Mouse (Mus musculus): ENCODE measurements around the gene Cpn2. TPM values are rescaled to one million over a fixed set of nuclear protein-coding genes. Genes with fewer than 3 reads are reported as not detected.

The Cpn2 gene
- polyA plus RNA-seq, 1 experiment from 2014 or later = not detected

DNA sequence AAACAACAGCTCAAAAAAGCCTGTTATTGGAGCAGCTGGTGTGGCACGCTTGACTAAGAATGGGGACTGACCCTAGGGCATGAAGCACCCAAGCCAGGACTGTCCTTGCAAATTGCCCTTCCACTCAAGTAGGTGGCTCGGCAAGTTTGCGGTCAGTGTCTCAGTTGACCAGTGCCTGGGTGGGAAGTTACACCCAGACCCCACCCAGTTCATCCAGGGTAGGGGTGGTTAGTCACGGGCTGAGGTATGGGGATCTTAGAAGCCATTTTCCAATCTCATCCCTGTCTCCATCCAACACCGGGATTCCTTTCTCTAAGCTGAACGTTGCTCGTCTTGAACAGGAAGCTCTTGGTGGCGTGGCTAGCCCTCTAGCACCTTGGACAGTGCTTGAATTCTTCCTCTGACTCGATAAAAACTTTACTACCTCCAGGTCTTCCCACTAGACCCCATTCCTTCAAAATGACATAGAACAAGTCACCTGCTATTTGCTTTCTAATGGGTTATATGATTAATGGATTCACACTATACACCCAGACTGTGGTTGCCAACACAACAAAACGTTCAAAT, 32.5 kb upstream of the Cpn2 start:
- WGBS = 58% methylated on average over 10 of the region's 10 CpGs
- no peak for TF ChIP-seq CTCF (IDR thresholded peaks at IDR 0.05; ENCODE audit: low read depth)
- Histone ChIP-seq H3K27me3 (ENCODE audit: insufficient read depth, low read length) (no peaks in the 10 kb centered on the region), H3K36me3 (ENCODE audit: insufficient read depth, low read length) (no peaks in the 10 kb centered on the region), H3K9me3 (replicated peaks; ENCODE audit: low read length) (no peaks in the 10 kb centered on the region), H3K4me2 (ENCODE audit: low read length) (no peak overlapping the region), H3K4me1 (replicated peaks; ENCODE audit: insufficient read depth, low read length) (no peaks in the 10 kb centered on the region), H3K4me3 (replicated peaks; ENCODE audit: low read depth, low read length) (no peak overlapping the region), H3K9ac (ENCODE audit: low read depth, low read length) (no peak overlapping the region), H3K27ac (no peak overlapping the region)
- no peak for DNase-seq (ENCODE audit: low spot score)
- ATAC-seq (replicated peaks; ENCODE audit: low FRiP score, low read depth) = no peak

GRCm38 (mm10) chr16:30297450-30297849, 30.2 kb upstream of the Cpn2 start:
- H3K27ac ChIP-seq = no peak overlapping the region
- H3K9me3 ChIP-seq (replicated peaks; ENCODE audit: low read length) = no peaks in the 10 kb centered on the region
- no peak for TF ChIP-seq CTCF (IDR thresholded peaks at IDR 0.05; ENCODE audit: low read depth)
- ATAC-seq (replicated peaks; ENCODE audit: low FRiP score, low read depth) (no peak), DNase-seq (ENCODE audit: low spot score) (no peak)
- no peak overlapping the region for H3K4me2 ChIP-seq (ENCODE audit: low read length)
- no peak overlapping the region for H3K9ac ChIP-seq (ENCODE audit: low read depth, low read length)
- no peaks in the 10 kb centered on the region for H3K36me3 ChIP-seq (ENCODE audit: insufficient read depth, low read length)
- no peak overlapping the region for H3K4me3 ChIP-seq (replicated peaks; ENCODE audit: low read depth, low read length)
- H3K27me3 ChIP-seq (ENCODE audit: insufficient read depth, low read length) = no peaks in the 10 kb centered on the region
- 82% methylated on average over 7 of the region's 7 CpGs for WGBS
- no peaks in the 10 kb centered on the region for H3K4me1 ChIP-seq (replicated peaks; ENCODE audit: insufficient read depth, low read length)

DNA sequence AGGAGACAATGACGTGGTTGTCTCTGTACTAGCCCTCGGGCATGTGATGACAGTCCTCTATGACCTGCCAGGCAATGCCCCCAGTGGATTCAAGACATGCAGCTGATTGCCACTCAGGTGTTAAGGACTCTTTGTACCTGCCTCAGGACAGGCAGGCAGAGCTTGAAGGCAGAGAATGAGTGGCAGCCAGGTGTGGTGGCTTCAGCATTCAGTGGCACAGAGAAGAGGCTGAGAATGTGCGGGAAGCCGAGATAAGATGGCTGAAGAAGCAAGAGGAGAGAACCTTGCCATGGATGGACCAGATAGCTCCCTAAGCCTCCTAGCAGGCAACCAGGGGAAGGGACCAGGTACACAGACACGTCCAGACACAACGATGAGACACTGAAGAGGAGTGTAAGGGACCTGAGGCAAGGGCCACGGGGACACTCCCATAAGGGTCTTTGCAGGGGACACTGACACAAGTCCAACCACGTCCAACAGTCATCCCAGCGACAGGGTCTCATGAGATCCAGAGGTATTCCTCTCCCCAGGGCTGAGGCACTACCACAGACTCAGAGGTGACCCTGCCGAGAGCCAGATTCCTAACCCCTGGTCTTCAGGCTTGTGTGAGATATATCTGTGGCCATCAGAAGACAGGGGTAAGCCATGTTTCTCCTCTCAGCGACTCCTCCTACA, 29.4 kb upstream of the Cpn2 start:
- Histone ChIP-seq H3K4me1 (replicated peaks; ENCODE audit: insufficient read depth, low read length) (no peaks in the 10 kb centered on the region), H3K9ac (ENCODE audit: low read depth, low read length) (no peak overlapping the region), H3K27ac (no peak overlapping the region), H3K27me3 (ENCODE audit: insufficient read depth, low read length) (no peaks in the 10 kb centered on the region), H3K9me3 (replicated peaks; ENCODE audit: low read length) (no peaks in the 10 kb centered on the region), H3K36me3 (ENCODE audit: insufficient read depth, low read length) (no peaks in the 10 kb centered on the region), H3K4me3 (replicated peaks; ENCODE audit: low read depth, low read length) (no peak overlapping the region), H3K4me2 (ENCODE audit: low read length) (no peak overlapping the region)
- DNase-seq (ENCODE audit: low spot score) (no peak), ATAC-seq (replicated peaks; ENCODE audit: low FRiP score, low read depth) (no peak)
- no peak for TF ChIP-seq CTCF (IDR thresholded peaks at IDR 0.05; ENCODE audit: low read depth)
- 83% methylated on average over 11 of the region's 11 CpGs for WGBS

GRCm38 (mm10) chr16:30295106-30295505, 27.8 kb upstream of the Cpn2 start:
- no peak for TF ChIP-seq CTCF (IDR thresholded peaks at IDR 0.05; ENCODE audit: low read depth)
- no peak overlapping the region for H3K27ac ChIP-seq
- H3K9ac ChIP-seq (ENCODE audit: low read depth, low read length) = no peak overlapping the region
- H3K4me3 ChIP-seq (replicated peaks; ENCODE audit: low read depth, low read length) = no peak overlapping the region
- H3K4me1 ChIP-seq (replicated peaks; ENCODE audit: insufficient read depth, low read length) = 0 out of 2 replicates have a peak, but pooled peaks cover 2% of the 10 kb centered on the region
- no peaks in the 10 kb centered on the region for H3K9me3 ChIP-seq (replicated peaks; ENCODE audit: low read length)
- H3K36me3 ChIP-seq (ENCODE audit: insufficient read depth, low read length) = no peaks in the 10 kb centered on the region
- ATAC-seq (replicated peaks; ENCODE audit: low FRiP score, low read depth) (no peak), DNase-seq (ENCODE audit: low spot score) (no peak)
- no peak overlapping the region for H3K4me2 ChIP-seq (ENCODE audit: low read length)
- WGBS = 88% methylated on average over 7 of the region's 7 CpGs
- H3K27me3 ChIP-seq (ENCODE audit: insufficient read depth, low read length) = no peaks in the 10 kb centered on the region

GRCm38 (mm10) chr16:30290436-30290835, 23.1 kb upstream of the Cpn2 start:
- Histone ChIP-seq H3K36me3 (ENCODE audit: insufficient read depth, low read length) (no peaks in the 10 kb centered on the region), H3K27ac (no peak overlapping the region), H3K4me1 (replicated peaks; ENCODE audit: insufficient read depth, low read length) (0 out of 2 replicates have a peak, but pooled peaks cover 2% of the 10 kb centered on the region), H3K9ac (ENCODE audit: low read depth, low read length) (no peak overlapping the region), H3K4me3 (replicated peaks; ENCODE audit: low read depth, low read length) (no peak overlapping the region), H3K9me3 (replicated peaks; ENCODE audit: low read length) (no peaks in the 10 kb centered on the region), H3K4me2 (ENCODE audit: low read length) (no peak overlapping the region), H3K27me3 (ENCODE audit: insufficient read depth, low read length) (no peaks in the 10 kb centered on the region)
- DNase-seq (ENCODE audit: low spot score) (peak; percentile 59), ATAC-seq (replicated peaks; ENCODE audit: low FRiP score, low read depth) (peak; percentile 49; the same call in 1 of the 2 replicates)
- 46% methylated on average over 6 of the region's 6 CpGs for WGBS
- TF ChIP-seq CTCF (IDR thresholded peaks at IDR 0.05; ENCODE audit: low read depth) = no peak

DNA sequence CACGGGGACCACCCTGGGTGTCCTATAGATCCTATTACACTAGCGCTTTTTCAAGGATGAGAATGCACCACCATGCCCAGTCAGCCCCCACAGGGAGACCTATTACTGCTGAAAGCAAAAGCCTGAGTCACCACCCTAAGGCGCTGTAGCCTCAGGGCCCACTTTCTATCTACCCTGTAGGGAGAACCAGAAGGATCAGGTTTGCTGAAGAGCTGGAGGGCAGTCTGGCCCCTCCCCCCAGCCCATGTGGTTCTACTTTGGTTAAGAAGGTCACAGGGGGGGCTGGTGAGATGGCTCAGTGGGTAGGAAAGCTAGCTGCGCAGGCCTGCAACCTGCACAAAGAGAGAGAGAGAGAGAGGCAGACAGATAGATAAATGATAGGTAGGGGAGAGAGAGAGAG, 18.4 kb upstream of the Cpn2 start:
- ATAC-seq (replicated peaks; ENCODE audit: low FRiP score, low read depth) = no peak
- H3K9me3 ChIP-seq (replicated peaks; ENCODE audit: low read length) = no peaks in the 10 kb centered on the region
- TF ChIP-seq CTCF (IDR thresholded peaks at IDR 0.05; ENCODE audit: low read depth) = no peak
- 73% methylated on average over 4 of the region's 4 CpGs for WGBS
- peaks cover 11% of the 10 kb centered on the region; the same call in 1 of the 2 replicates for H3K4me1 ChIP-seq (replicated peaks; ENCODE audit: insufficient read depth, low read length)
- no peak overlapping the region for H3K4me3 ChIP-seq (replicated peaks; ENCODE audit: low read depth, low read length)
- H3K27ac ChIP-seq = no peak overlapping the region
- no peaks in the 10 kb centered on the region for H3K36me3 ChIP-seq (ENCODE audit: insufficient read depth, low read length)
- H3K9ac ChIP-seq (ENCODE audit: low read depth, low read length) = no peak overlapping the region
- DNase-seq (ENCODE audit: low spot score) = no peak
- H3K27me3 ChIP-seq (ENCODE audit: insufficient read depth, low read length) = 0 out of 2 replicates have a peak, but pooled peaks cover 3% of the 10 kb centered on the region
- no peak overlapping the region for H3K4me2 ChIP-seq (ENCODE audit: low read length)
